Mouse (Mus musculus): ENCODE data around the gene Ncf2.

Gene Ncf2

GRCm38 (mm10) chr1:152795688-152796255 is 4.2 kb upstream of the Ncf2 start:
- ATAC-seq (ENCODE audit: insufficient number of reproducible peaks, low FRiP score, low TSS enrichment) = no peak

- ATAC-seq (ENCODE audit: insufficient number of reproducible peaks, low FRiP score, low TSS enrichment) = no peak
These were observed 3.2 kb upstream of the Ncf2 start for GRCm38 (mm10) chr1:152796683-152797263.

DNA sequence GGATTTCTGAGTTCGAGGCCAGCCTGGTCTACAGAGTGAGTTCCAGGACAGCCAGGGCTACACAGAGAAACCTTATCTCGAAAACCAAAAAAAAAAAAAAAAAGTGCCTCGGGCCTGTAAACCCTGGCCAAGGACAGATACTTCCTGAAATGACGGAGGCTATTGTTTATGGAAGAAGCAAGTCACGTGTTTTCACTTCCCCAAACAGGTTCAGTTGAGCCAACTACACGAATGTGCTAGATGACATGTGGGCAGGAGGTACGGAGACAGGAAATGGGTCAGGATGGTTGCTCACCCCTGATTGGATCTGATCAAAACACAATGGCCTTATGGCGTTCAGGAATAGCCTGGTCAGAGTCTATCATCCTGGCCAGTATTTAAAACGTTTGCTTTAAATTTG is 1.9 kb upstream of the Ncf2 start:
- ATAC-seq (ENCODE audit: insufficient number of reproducible peaks, low FRiP score, low TSS enrichment) = no peak

- no peak for ATAC-seq (ENCODE audit: insufficient number of reproducible peaks, low FRiP score, low TSS enrichment)
These were observed 711 bp downstream of the Ncf2 start for GRCm38 (mm10) chr1:152800633-152801176.

GRCm38 (mm10) chr1:152804907-152805306 is 4.9 kb downstream of the Ncf2 start:
- no peak for ATAC-seq (ENCODE audit: insufficient number of reproducible peaks, low FRiP score, low TSS enrichment)

- ATAC-seq (ENCODE audit: insufficient number of reproducible peaks, low FRiP score, low TSS enrichment) = no peak
These were observed 7.8 kb downstream of the Ncf2 start for GRCm38 (mm10) chr1:152807619-152808391.

- no peak for ATAC-seq (ENCODE audit: insufficient number of reproducible peaks, low FRiP score, low TSS enrichment)
These were observed 8.3 kb downstream of the Ncf2 start for GRCm38 (mm10) chr1:152808392-152808680.

GRCm38 (mm10) chr1:152809541-152810252 is 9.7 kb downstream of the Ncf2 start:
- peak; percentile 56; the same call in 1 of the 2 replicates for ATAC-seq (ENCODE audit: insufficient number of reproducible peaks, low FRiP score, low TSS enrichment)

- no peak for ATAC-seq (ENCODE audit: insufficient number of reproducible peaks, low FRiP score, low TSS enrichment)
These were observed 10.8 kb downstream of the Ncf2 start for GRCm38 (mm10) chr1:152810533-152811439.

DNA sequence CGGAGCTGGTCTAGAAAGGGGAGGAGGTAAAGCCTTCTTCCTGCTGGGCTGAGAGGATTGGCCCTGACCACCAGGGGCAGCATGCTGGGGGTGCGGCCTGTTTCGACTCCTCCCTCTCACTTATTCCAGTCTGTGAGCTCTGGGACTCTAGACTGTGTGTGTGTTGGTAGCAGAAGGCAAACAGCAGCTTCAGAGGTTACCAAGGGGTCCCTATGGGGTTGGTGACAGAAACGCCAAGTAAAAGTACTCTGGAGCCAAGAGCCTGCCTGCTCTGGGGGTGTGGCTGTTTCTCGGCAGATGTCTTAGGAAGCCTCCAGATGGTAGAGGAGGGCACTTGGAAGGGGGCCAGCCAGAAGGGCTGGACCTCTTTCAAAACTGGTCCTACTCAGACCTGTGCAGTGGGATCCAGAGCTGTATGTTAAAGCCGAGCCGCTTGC is 15.3 kb downstream of the Ncf2 start:
- ATAC-seq (ENCODE audit: insufficient number of reproducible peaks, low FRiP score, low TSS enrichment) = peak; percentile 52

DNA sequence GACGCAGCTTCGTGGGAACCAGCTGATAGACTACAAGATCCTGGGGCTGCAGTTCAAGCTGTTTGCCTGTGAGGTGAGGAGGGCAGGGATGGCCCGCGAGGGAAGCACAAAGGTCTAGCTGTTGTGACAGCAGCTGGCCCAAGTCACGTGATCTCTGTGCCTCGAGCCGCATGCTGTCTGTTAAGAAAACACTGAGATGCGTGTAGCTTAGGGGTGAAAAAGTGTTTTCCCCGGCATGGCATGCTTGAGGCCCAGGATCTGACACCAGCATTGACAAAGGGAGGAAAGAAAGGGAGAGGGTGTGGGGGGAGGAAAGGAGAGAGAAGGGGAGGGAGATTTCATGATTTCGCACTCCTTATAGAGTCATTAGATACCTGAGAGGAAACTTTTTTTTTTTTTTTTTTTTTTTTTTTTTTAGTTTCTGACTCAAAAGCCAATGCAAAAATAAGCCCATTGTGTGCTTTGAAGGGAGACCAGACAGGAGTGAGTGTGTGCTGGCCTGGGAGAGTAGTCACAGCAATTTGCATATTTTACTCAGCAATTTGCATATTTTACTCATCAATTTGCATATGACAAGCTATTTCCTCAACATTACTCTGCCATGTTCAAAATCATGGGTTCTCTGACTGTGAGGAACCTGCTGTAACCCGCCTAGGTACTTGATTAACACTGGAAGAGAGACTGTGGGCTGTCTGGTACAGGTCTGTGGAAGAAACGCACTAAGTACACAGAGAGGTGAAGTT is 17.2 kb downstream of the Ncf2 start:
- no peak for ATAC-seq (ENCODE audit: insufficient number of reproducible peaks, low FRiP score, low TSS enrichment)

DNA sequence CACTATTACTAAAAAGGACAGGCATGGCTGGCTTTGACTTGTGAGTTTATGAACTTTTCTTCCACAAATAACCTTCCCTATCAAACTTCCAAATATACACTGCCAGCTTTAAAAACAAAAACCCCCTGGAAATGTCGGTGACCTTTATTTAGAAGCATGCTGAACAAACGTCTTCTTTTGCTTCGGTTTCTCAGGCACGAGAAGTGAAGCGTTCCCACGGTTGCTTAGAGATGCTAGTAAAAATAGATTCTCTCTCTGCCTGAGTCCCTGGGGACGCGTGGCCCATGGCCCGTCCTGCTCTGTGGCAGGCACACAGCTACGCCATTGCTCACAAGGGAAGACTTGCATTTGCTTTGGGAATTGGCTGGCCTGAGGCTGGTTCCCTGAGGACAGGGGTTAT is 17.8 kb downstream of the Ncf2 start:
- ATAC-seq (ENCODE audit: insufficient number of reproducible peaks, low FRiP score, low TSS enrichment) = no peak

DNA sequence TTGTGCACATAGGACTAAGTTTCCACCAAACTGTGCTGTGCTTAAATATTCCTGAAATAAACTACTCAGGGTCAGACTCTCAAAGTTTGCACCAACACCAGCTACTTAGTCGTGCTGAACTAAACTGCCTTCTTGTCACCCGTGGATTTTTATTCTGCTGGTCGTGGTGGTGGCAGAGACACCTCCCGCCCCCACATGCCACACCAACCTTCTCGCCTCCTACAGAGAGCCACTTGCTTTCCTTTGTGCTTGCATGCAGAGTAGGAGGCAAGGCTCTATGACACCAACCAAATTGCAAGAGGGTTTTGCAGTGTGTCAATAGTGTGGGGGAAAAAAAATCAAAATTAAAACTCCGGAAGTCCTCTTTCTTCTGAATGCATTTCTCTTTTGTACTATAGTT is 19.6 kb downstream of the Ncf2 start:
- ATAC-seq (ENCODE audit: insufficient number of reproducible peaks, low FRiP score, low TSS enrichment) = no peak

DNA sequence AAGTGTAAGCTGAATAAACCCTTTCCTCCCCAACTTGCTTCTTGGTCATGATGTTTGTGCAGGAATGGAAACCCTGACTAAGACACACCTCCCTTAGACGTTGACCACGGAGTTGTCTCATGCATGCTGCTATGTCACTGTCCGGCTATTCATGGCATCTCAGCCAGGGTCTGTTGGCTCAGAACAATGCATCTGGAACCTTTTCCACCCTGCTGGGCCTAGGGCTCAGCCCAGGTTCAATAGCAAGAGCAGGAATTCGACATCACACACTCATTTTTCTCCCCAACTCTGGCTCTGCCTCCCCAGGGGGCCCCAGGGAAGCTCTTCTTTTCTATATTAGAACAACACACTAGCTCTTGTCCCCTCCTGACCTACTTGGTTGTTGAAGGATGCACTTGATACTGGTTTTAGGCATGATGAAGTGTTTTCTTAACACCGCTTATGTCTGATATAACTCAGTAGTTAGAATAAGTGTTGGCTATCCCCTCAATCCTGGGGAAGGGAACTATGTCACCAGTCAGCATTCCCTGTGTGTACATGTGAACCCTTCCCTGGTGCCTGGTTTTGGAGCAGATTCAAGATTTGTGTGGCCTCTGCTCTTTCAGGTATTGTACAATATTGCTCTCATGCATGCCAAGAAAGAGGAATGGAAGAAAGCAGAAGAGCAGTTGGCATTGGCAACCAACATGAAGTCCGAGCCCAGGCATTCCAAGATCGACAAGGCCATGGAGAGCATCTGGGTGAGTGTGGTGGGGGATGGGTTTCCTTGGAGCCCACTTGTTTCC is 21.1 kb downstream of the Ncf2 start:
- no peak for ATAC-seq (ENCODE audit: insufficient number of reproducible peaks, low FRiP score, low TSS enrichment)

DNA sequence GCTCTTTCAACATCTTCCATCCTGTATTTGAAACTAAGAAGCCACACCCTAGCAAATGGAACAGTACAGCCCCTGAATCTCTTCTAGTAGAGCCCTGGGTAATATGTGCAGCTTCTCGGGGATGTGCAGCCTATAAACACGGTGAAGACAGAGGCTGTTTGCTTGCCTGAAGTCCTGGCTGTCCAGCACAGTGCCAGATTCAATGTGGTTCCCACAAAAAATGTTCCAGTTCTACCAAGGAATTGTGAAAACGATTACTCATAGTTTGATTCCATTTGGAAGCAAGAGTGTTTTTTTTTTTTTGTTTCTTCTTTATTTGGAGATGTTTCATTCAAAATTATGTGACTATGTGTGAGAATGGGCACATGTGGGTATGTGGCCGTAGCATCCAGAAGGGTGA is 21.8 kb downstream of the Ncf2 start:
- ATAC-seq (ENCODE audit: insufficient number of reproducible peaks, low FRiP score, low TSS enrichment) = no peak

GRCm38 (mm10) chr1:152824206-152824605 is 24.2 kb downstream of the Ncf2 start:
- no peak for ATAC-seq (ENCODE audit: insufficient number of reproducible peaks, low FRiP score, low TSS enrichment)

DNA sequence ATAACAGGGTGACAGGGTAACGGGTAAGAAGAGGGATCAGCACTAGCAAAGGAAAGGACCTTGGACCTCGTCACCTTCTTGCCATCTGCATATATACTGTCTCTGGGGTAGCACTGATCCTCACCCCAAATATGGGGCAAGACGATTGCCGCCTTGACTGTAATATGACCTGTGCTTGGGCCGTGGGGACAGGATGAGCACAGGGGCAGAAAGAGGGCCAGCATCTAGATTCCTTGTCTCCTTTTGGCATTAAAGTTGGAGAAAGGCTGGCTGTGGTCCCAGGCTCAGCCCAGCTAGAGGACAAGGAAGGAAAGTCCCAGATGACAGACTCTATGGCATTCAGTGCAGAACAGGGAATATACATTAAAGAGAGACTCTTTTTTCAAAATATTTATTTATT is 26.5 kb downstream of the Ncf2 start:
- ATAC-seq (ENCODE audit: insufficient number of reproducible peaks, low FRiP score, low TSS enrichment) = no peak

GRCm38 (mm10) chr1:152828168-152828567 is 28.2 kb downstream of the Ncf2 start:
- no peak for ATAC-seq (ENCODE audit: insufficient number of reproducible peaks, low FRiP score, low TSS enrichment)

All from cerebellum, adult (tissue).